Mouse (Mus musculus) ES-Bruce4 (cell line): ENCODE results near the gene Defb47.

Source experiments
- CTCF ChIP-seq: IDR thresholded peaks from one replicate; pipeline ENCODE4 v1.8.1; 2011; ENCODE audit warnings: low read depth, low read length
- EP300 ChIP-seq: IDR thresholded peaks from 2 replicates; pipeline ENCODE4 v1.6.1; 2011; ENCODE audit warnings: low read depth, low read length; ENCODE audit not compliant: insufficient read depth
- POLR2A ChIP-seq: IDR thresholded peaks from one replicate; pipeline ENCODE4 v1.8.1; 2011; ENCODE audit warnings: low read length; ENCODE audit not compliant: insufficient read depth

DNA sequence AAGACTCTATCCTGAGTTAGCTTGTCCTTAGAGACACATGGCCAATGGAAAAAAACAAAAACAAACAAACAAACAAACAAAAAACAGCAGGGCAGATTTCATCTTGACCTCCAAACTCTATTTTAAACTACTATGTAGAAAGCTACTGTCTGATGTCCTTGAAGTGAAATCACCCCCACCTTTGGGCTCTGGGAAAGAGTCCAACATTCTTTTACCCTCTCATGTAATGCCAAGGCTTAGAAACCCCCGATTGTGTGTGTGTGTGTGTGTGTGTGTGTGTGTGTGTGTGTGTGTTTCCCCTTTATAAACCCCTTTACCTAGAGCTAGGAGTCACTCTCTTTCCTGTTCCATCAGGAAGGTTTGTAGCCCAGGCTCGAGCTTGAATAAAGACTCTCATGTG, 4.7 kb downstream of the Defb47 start:
- TF ChIP-seq CTCF (no peak), POLR2A (no peak), EP300 (no peak)
